Mouse (Mus musculus) layer of hippocampus, adult 2 months (tissue): Measurements from ENCODE around the gene Pafah1b3. TPM values are rescaled to one million over a fixed set of nuclear protein-coding genes. Genes with fewer than 3 reads are reported as not detected.

ENCODE experiments used
- DNase-seq, 2 experiments: peaks; one replicate each; pipeline ENCODE4 v3.0.0; 2022; ENCODE audit warnings: low spot score in 2 of 2
- H3K27ac ChIP-seq: fragments of 200-600 bp; 2 replicates; pipeline ENCODE4 v1.8.1; 2022
- H3K4me3 ChIP-seq: fragments of 200-600 bp; 2 replicates; pipeline ENCODE4 v1.8.1; 2022; ENCODE audit warnings: mild to moderate bottlenecking
- CTCF ChIP-seq: fragments of 200-600 bp; conservative IDR thresholded peaks from 2 replicates; pipeline ENCODE4 v1.8.1; 2022; ENCODE audit warnings: antibody characterized with exemption, mild to moderate bottlenecking, moderate library complexity
- total RNA-seq, 2 experiments: library from RNA; stranded (reverse); gene quantifications; 2 replicates each; pipeline ENCODE4 v1.2.3; 2021

The Pafah1b3 gene
- total RNA-seq, 2 experiments from 2014 or later, result 16.9 to 21.0 TPM

- DNase-seq, result no peak
- no peak for TF ChIP-seq CTCF
- peak overlapping the region; percentile 77 for H3K4me3 ChIP-seq
- peak overlapping the region; percentile 60; the same call in 1 of the 2 replicates for H3K27ac ChIP-seq
Measured at GRCm38 (mm10) chr7:25315306-25316041, 17.7 kb upstream of the Pafah1b3 start.

DNA sequence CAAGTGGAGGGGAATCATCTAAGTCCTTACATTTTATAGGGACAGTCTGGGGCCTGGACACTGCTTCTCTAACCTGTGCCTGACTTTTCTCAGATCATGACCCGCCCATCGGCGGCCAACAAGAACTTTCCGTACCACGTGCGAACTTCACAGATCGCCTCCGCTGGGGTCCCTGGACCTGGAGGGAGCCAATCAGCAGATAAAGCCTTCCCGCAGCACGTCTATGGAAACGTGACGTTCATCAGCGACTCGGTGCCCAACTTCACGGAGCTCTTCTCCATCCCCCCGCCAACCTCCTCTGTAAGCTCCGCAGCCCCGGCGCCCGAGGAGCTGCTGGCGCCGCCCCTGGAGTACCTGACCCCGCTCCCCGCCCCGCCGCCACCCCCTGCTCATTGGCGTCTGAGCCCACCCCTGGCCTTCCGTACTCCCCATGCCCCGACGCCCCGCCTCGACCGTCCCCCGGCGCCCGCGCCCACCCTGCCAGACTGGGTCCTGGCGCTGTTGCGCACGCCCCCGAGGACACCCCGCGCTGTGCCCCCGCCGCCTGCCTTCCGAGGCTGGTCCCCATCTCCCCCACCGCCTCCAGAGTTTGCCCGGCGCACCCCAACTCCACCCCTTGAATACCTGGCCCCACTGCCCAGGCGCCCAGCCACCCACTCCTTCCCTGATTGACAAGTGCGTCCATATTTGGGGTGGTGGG, 17.0 kb upstream of the Pafah1b3 start:
- no peak for TF ChIP-seq CTCF
- no peak for DNase-seq
- peak overlapping the region; percentile 77; the same call in 1 of the 2 replicates for H3K4me3 ChIP-seq
- no peak overlapping the region for H3K27ac ChIP-seq

GRCm38 (mm10) chr7:25313325-25313724, 15.5 kb upstream of the Pafah1b3 start:
- H3K4me3 ChIP-seq, result no peak overlapping the region
- no peak overlapping the region for H3K27ac ChIP-seq
- TF ChIP-seq CTCF, result no peak
- DNase-seq, result no peak

DNA sequence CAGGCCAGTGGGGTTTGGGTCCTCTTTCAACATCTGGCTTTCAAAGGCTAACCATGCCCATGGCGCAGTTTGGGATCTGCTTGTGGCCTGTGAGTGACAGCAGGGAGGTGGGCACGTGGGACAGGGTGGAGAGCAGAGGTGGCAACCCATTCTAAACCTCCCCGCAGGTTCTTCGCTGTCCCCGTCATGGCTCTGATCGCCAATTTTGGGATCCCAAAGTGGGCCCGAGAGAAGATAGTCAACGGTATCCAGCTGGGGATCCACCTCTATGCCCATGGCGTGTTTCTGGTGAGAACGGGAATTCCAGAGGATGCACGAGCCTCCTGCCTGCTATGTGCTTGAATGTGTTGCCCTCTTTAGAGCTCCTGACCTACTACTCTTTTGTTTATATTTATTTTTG, 13.4 kb upstream of the Pafah1b3 start:
- H3K4me3 ChIP-seq, result no peak overlapping the region
- no peak for TF ChIP-seq CTCF
- H3K27ac ChIP-seq, result no peak overlapping the region
- DNase-seq, result no peak

DNA sequence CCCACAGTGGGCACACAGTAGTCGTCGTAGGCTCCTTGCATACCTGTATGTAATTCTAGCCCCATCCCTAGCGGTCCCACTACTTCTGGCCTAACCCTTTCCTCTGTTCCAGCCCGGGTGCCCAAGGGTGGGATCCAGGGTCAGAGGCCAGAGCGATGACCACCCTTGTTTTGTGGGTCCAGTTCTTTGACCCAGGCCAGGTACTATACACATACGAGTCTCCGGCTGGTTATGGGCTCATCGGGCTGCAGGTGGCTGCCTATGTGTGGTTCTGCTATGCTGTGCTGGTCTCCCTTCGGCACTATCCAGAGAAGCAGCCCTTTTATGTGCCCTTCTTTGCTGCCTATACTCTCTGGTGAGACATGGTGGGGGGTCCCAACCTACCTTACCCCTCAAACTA, 11.6 kb upstream of the Pafah1b3 start:
- TF ChIP-seq CTCF, result no peak
- no peak overlapping the region for H3K27ac ChIP-seq
- no peak for DNase-seq
- no peak overlapping the region for H3K4me3 ChIP-seq

GRCm38 (mm10) chr7:25308702-25309318, 11.0 kb upstream of the Pafah1b3 start:
- TF ChIP-seq CTCF, result no peak
- DNase-seq, result no peak
- no peak overlapping the region for H3K4me3 ChIP-seq
- no peak overlapping the region for H3K27ac ChIP-seq

DNA sequence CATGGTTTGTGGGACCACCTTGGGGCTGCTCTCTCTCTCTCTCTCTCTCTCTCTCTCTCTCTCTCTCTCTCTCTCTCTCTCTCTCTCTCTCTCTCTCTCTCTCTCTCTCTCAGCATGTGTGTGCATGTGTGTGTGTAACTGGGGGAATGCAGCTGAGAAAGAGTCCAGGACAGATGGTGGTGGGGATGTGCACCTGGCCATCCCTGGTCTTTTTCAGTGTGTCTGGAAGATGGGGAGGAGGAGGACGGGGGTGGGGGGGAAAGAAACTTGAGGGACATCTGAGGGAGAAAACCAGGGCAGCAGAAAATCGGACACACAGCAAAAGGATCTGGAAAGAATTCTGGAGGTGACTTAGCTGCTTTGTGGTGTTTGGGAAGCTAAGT, 8.8 kb upstream of the Pafah1b3 start:
- no peak for DNase-seq
- no peak for TF ChIP-seq CTCF
- Histone ChIP-seq H3K27ac (no peak overlapping the region), H3K4me3 (peak overlapping the region; percentile 67)

GRCm38 (mm10) chr7:25305956-25306613, 8.3 kb upstream of the Pafah1b3 start, which contains the start of gene Tmem145:
TSS of gene Tmem145 (plus strand) at chr7:25306106.
- no peak for DNase-seq
- H3K27ac ChIP-seq, result peak within 1 kb of the TSS; percentile 72
- peak; percentile 17; the same call in 1 of the 2 replicates for TF ChIP-seq CTCF
- peak within 1 kb of the TSS; percentile 67 for H3K4me3 ChIP-seq

- Histone ChIP-seq H3K4me3 (peak overlapping the region; percentile 67), H3K27ac (peak overlapping the region; percentile 72)
- DNase-seq, result no peak
- no peak for TF ChIP-seq CTCF
Measured at GRCm38 (mm10) chr7:25305481-25305880, 7.7 kb upstream of the Pafah1b3 start.

GRCm38 (mm10) chr7:25303685-25304006, 5.9 kb upstream of the Pafah1b3 start:
- no peak overlapping the region for H3K4me3 ChIP-seq
- no peak overlapping the region for H3K27ac ChIP-seq
- no peak for TF ChIP-seq CTCF
- DNase-seq, result no peak

DNA sequence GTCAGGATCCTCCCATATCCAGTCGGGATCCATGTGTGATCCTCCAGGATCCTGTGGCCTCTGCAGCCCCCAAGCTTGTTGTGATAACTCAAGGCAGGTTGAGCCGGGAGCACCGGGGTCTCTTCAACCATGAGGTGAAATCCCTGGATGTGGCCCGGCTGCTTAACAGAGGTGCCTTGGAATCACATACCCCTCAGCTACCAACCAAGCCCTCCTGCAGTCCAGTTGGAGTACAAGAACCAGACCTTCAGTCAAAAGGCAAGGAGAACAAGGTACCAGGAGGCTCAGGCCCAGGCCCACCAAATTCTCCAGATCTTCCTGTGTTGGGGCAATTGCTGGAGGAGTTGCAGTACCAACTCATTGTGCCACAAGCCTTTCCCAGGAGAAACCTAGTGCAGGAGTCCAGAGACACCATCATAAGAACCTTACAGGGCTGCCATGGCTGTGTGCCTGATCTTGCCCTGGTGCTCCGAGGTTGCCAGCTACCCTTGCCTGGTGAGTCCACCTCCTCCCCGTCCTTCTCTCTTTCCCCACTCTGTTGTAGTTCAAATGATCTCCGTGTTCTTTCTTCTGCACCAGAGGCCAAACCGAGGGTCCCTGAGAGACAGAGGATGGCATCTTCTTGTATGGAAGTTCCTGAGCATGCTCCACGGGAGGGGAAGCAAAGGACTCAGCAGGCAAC, 5.4 kb upstream of the Pafah1b3 start:
- H3K4me3 ChIP-seq, result no peak overlapping the region
- no peak for TF ChIP-seq CTCF
- no peak for DNase-seq
- no peak overlapping the region for H3K27ac ChIP-seq

DNA sequence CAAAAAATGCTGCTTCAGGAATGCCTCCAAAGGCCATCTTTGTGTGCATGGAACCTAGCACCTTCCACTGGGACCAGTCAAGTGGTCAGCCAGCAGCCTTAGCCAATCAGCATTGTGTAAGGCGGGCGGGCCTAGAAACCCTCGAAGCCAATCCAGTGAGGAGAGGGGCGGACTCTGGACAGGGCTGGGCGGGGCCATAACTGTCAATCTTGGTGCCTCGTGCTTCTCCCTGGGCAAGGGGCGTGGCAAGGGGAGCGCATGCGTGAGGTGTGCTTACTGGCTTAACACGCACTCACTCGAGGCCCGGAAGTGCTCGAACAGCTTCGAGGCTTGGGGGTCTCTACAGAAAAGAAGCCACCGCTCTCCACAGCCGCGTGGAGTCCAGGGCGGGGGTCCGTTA, 3.3 kb upstream of the Pafah1b3 start, which contains the start of gene Prr19:
Gene Prr19, plus strand, starts transcription at position 349 of the 400 bp plus-strand sequence.
- no peak for DNase-seq
- Histone ChIP-seq H3K4me3 (no peak within 1 kb of the TSS), H3K27ac (no peak within 1 kb of the TSS)
- no peak for TF ChIP-seq CTCF
